Mouse (Mus musculus): ENCODE data around the gene Gm11555. TPM values are rescaled to one million over a fixed set of nuclear protein-coding genes. Genes with fewer than 3 reads are reported as not detected.
"Not testable (repeated sequence)": the region's sequence is repeated elsewhere in the genome, so short reads cannot be mapped to it uniquely, and the experiment has no call there.

Gene Gm11555
- total RNA-seq, 2 experiments from 2014 or later = not detected

DNA sequence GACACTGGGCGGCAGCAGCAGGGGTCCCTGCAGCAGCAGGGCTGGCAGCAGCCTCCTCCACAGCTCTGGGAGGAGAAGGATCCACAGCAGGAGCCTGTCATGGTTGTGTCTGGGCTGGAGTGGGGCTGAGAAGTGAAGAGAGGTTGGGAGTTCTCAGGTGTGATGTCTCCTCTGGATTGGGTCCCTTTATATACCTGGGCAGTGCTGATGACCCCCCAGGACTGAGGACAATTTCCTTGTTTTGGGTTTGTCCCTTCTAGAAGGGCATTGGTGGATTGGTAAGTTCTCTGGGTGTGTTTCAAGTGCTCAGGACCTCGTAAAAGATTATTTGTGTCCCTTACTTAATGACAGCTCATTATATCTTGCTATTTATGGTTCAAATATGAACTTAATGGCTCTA lies 39.9 kb downstream of the Gm11555 start, which contains the start of gene Gm11937:
Gm11937 (minus strand) TSS at position 101 of the 400 bp plus-strand sequence.
- intact Hi-C loops (cut with DNase I); DNase-seq (ENCODE audit: low spot score in 2 of 2): not testable (repeated sequence)

DNA sequence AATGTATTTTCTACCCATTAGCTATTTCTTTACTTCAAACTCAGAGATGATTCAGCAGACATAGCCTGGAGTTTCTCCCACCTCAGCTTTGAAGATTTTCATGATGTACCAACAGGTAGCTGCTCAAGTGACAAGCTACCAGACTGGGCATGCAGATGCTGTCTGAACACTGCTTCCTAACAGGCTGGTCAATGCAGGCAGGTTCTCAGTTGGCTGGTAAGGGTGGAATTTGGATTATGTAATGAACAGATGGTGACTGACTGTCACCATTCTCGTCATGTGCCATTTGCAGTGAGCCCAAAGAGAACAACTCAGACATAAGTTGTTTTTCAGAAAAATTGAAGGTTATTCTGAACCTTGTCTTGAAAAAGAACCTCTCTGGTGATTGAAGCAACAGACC lies 40.9 kb downstream of the Gm11555 start:
- intact Hi-C loops (cut with DNase I) = no loop called here

DNA sequence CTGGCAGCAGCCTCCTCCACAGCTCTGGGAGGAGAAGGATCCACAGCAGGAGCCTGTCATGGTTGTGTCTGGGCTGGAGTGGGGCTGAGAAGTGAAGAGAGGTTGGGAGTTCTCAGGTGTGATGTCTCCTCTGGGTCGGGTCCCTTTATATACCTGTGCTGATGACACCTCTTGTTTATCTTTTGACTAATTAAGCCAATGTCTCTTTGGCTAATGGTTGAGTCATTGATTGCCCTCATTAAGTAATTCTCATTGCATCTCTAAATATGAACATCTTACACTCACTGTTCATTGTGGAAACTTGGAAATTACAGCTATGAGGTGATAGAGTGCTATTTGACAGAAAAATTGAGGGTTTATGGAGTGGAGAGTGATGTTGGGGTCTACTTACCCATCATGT lies 46.8 kb downstream of the Gm11555 start, which contains the start of gene Gm11938:
Gm11938 (minus strand) TSS at position 101 of the 400 bp plus-strand sequence.
- DNase-seq (ENCODE audit: low spot score in 2 of 2); intact Hi-C loops (cut with DNase I): not testable (repeated sequence)

More for the DNA sequence above, 40.9 kb downstream of the Gm11555 start:
- peak; percentile 43 to 45 for DNase-seq (ENCODE audit: low spot score in 2 of 2)

Other genes with a start within 250 kb of the Gm11555 start
- 1 to 10 TPM; 8.5 to 9.7 TPM for gene Krt12, start 228.0 kb downstream of the Gm11555 start, total RNA-seq (2021)
- gene Krt20, start 212.1 kb downstream of the Gm11555 start, total RNA-seq (2021) = not detected
- not detected for gene Krt23, start 157.1 kb downstream of the Gm11555 start, total RNA-seq (2021)
- gene Krt39, start 128.9 kb downstream of the Gm11555 start, total RNA-seq (2021) = not detected
- gene Krt40, start 107.1 kb downstream of the Gm11555 start, total RNA-seq (2021) = not detected
- gene Krtap3-3, start 99.4 kb downstream of the Gm11555 start, total RNA-seq (2021) = not detected
- gene Krtap3-2, start 93.4 kb downstream of the Gm11555 start, total RNA-seq (2021) = not detected
- gene Gm11939, start 90.8 kb downstream of the Gm11555 start, total RNA-seq (2021) = not detected
- not detected for gene Krtap3-1, start 83.6 kb downstream of the Gm11555 start, total RNA-seq (2021)
- not detected for gene Krtap1-5, start 69.2 kb downstream of the Gm11555 start, total RNA-seq (2021)
- gene Krtap1-4, start 66.6 kb downstream of the Gm11555 start, total RNA-seq (2021) = not detected
- not detected for gene Krtap1-3, start 58.9 kb downstream of the Gm11555 start, total RNA-seq (2021)
- gene Krtap9-3, start 52.1 kb downstream of the Gm11555 start, total RNA-seq (2021) = not detected
- not detected for gene Gm11938, start 46.9 kb downstream of the Gm11555 start, total RNA-seq (2021)
- not detected for gene Gm11937, start 40.0 kb downstream of the Gm11555 start, total RNA-seq (2021)
- gene Krtap2-4, start 35.4 kb downstream of the Gm11555 start, total RNA-seq (2021) = not detected
- gene Gm11562, start 29.8 kb downstream of the Gm11555 start, total RNA-seq (2021) = not detected
- not detected for gene Krtap4-1, start 22.0 kb downstream of the Gm11555 start, total RNA-seq (2021)
- gene Krtap4-2, start 15.2 kb downstream of the Gm11555 start, total RNA-seq (2021) = not detected
- not detected for gene Krtap4-7, start 6.1 kb downstream of the Gm11555 start, total RNA-seq (2021)
- not detected for gene Gm11563, start 8.7 kb upstream of the Gm11555 start, total RNA-seq (2021)
- not detected for gene Krtap4-6, start 15.7 kb upstream of the Gm11555 start, total RNA-seq (2021)
- gene Gm14190, start 40.5 kb upstream of the Gm11555 start, total RNA-seq (2021) = not detected
- gene Gm14180, start 84.1 kb upstream of the Gm11555 start, total RNA-seq (2021) = not detected
- not detected for gene Gm11595, start 122.7 kb upstream of the Gm11555 start, total RNA-seq (2021)
- not detected for gene Krtap4-8, start 130.5 kb upstream of the Gm11555 start, total RNA-seq (2021)
- not detected for gene Krtap4-9, start 135.0 kb upstream of the Gm11555 start, total RNA-seq (2021)
- not detected for gene Gm11596, start 143.2 kb upstream of the Gm11555 start, total RNA-seq (2021)
- not detected for gene Gm11569, start 148.7 kb upstream of the Gm11555 start, total RNA-seq (2021)
- gene Gm11554, start 154.2 kb upstream of the Gm11555 start, total RNA-seq (2021) = not detected
- not detected for gene Krtap4-13, start 159.7 kb upstream of the Gm11555 start, total RNA-seq (2021)
- not detected for gene Gm11564, start 165.4 kb upstream of the Gm11555 start, total RNA-seq (2021)
- gene 2300003K06Rik, start 187.8 kb upstream of the Gm11555 start, total RNA-seq (2021) = not detected
- not detected for gene Krtap4-16, start 201.4 kb upstream of the Gm11555 start, total RNA-seq (2021)
- not detected for gene Gm11568, start 207.7 kb upstream of the Gm11555 start, total RNA-seq (2021)
- not detected for gene Gm11559, start 214.2 kb upstream of the Gm11555 start, total RNA-seq (2021)
- not detected for gene Krtap9-1, start 223.2 kb upstream of the Gm11555 start, total RNA-seq (2021)
- not detected for gene Gm11567, start 229.0 kb upstream of the Gm11555 start, total RNA-seq (2021)

Data from left cerebral cortex, postnatal 14 days (tissue).